Mouse (Mus musculus) right cerebral cortex, postnatal 14 days (tissue): ENCODE data around the gene Sox4.

ENCODE experiments used
- DNase-seq: peaks from one replicate; pipeline ENCODE4 v3.0.0; 2022

Sox4 gene

GRCm38 (mm10) chr13:28953581-28953991 lies at the start of gene Sox4:
Gene Sox4 (minus strand): TSS chr13:28953713.
- DNase-seq = peak; percentile 95

- DNase-seq = no peak
Observed at GRCm38 (mm10) chr13:28991899-28992664, 38.6 kb upstream of the Sox4 start.

- no peak for DNase-seq
Observed at GRCm38 (mm10) chr13:28988751-28989703, 35.5 kb upstream of the Sox4 start.

- no peak for DNase-seq
Observed at GRCm38 (mm10) chr13:28980681-28981080, 27.2 kb upstream of the Sox4 start.

- DNase-seq = no peak
Observed at GRCm38 (mm10) chr13:28975011-28975410, 21.5 kb upstream of the Sox4 start.

DNA sequence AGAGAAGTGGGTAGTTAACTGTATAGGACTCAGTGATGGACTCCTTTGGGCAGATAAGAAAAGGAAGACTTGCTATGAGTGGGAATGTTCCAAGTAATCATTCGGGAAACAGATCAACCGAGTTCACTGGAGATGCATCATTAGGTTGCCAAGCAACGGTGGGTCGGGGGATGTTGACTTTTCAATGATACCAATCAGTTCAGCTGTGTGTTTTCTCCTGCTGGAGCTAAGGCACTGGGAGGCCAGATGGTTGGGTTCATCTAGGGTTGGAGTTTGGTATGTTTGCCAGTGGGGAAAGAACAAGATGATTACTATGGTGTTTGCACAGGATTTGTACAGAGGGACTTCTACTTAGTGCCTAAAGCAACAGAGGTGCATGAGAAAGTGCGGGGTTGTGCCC lies 21.1 kb upstream of the Sox4 start:
- no peak for DNase-seq

- no peak for DNase-seq
Observed at GRCm38 (mm10) chr13:28960916-28961315, 7.4 kb upstream of the Sox4 start.

- DNase-seq = peak; percentile 85
Observed at GRCm38 (mm10) chr13:28959458-28959978, 6.0 kb upstream of the Sox4 start.

- DNase-seq = peak; percentile 46
Observed at GRCm38 (mm10) chr13:28959068-28959440, 5.5 kb upstream of the Sox4 start.

DNA sequence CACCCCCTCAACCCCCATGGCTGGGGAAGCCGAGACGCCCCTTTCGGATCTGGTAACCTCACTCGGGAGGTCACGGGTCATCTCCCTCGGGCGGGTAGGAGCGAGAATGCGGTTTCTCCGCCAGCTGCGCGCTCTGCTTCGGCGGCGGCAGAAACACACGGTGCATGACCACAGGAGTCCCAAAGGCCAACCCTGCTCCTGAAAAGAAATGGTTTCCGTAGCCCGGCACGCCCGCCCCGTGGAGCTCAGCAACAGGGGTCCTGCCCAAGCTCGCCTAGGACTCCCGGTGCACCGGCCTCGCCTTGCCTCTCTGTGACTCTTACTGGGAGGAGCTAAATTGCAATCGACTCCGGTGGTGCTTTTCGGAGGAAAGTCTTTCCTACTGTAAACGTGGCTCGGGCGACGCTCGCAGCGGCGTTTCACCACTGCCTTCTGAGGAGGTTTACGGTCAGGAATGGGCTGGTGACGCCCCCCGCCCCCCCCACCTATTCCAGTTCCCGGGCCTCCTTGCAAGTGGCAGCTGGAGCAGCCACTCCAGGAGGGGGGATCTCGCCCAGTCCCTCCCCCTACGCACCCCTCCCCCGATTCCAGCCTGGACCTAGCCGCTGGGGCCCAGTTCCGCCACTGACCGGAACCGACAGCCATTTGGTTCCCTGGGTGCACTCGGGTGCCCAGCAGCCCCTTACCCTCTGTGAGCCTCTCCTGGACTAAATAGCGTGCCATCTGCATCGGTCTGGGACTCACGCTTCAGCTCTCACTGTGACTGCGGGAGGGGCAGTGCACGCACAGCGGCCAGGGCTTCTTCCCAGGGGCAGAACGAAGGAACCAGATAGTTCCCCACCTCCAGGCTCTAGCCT lies 4.9 kb upstream of the Sox4 start:
- DNase-seq = peak; percentile 71

DNA sequence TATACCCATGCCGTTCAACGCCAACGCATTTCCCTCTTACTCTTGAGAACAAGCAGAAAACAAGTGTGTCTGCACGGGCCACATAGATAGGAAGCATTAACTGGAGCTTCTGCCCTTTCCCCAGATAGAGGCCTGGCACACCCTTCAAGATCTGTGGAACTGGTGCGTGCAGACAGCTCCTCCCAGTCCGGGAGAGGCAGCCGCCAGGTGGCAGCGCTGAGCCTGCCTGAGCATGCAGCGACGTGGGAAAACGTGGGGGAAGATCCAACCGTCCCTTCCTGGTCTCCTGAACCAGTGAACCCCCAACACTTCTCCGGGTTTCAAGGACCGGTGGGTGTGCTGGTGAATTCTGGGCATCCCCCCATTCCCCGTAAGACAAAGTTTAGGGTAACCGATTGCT lies 4.3 kb upstream of the Sox4 start:
- peak; percentile 99 for DNase-seq

DNA sequence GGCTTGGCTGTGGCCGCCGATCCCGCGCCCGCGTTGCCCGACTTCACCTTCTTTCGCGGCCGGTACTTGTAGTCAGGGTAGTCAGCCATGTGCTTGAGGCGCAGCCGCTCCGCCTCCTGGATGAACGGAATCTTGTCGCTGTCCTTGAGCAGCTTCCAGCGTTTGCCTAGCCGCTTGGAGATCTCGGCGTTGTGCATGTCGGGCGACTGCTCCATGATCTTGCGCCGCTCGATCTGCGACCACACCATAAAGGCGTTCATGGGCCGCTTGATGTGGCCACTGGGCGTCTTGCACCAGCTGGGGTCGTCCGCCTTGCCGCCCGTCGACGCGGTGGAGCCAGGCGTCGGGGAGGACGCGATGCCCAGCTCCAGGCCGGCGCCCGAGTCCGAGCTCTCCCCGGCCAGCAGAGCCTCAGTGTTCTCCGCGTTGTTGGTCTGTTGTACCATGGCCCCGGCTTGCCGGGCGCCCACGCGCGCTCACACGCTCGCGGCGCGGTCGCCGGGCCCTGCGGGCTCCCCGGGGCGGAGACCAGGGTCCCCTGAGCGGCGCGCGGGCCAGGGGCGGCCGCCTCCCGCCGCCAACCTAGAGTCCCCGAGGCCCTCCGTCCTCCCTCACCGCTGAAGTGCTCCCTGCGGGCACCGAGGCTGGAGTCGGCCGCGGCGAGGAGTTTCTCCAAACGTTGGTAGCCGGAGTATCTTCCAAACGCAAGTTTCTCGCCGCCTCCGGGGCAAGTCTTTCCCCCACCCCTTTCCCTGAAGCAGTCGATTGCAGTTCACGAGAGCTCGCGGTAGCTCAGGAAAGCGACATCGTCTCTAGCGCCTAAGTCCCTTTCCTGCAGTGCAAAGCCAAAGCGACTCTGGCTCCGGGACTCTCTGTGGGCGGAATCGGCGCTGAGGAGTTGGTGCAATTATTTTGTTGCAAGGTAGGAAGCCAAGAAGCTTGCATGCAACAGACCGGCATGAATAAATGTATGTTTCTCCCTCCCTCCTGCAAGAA lies 639 bp downstream of the Sox4 start:
- DNase-seq = peak; percentile 65

DNA sequence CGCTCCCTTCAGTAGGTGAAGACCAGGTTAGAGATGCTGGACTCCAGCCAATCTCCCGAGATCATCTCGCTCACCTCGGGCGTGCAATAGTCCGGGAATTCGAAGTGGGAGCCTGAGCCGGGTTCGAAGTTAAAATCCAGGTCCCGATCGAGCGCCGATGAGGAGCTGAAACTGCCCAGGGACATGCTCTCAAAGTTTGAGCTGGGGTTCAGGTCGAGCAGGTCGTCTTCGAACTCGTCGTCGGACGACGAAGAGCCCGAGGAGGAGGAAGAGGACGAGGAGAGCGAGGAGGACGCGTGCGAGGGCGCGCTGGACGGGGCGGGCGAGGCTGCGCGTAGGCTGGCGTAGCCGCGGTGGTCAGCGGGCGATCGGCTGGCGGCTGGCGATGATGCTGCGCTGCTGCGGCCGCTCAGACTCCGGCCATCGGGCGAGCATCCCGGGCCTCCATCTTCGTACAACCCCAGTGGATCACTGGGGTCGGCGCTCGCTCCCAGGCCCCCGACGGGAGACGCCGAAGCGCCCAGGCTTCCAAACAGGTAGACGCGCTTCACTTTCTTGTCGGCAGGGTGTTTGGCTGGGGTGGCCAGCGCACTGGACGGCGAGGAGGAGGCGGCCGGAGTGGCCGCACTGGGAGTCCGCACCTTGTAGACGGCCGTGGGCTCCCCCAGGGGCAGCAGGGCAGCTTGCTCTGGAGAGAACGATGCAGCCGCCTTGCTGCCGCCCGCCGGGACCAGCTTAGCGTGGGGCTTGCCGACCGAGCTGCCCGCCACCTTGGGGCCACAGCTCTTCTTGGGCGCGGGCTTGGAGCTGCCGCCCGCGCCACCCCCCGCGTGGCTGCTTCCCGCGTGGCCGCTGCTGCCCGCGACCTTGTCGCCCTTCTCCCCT lies 1.6 kb downstream of the Sox4 start:
- DNase-seq = peak; percentile 42

DNA sequence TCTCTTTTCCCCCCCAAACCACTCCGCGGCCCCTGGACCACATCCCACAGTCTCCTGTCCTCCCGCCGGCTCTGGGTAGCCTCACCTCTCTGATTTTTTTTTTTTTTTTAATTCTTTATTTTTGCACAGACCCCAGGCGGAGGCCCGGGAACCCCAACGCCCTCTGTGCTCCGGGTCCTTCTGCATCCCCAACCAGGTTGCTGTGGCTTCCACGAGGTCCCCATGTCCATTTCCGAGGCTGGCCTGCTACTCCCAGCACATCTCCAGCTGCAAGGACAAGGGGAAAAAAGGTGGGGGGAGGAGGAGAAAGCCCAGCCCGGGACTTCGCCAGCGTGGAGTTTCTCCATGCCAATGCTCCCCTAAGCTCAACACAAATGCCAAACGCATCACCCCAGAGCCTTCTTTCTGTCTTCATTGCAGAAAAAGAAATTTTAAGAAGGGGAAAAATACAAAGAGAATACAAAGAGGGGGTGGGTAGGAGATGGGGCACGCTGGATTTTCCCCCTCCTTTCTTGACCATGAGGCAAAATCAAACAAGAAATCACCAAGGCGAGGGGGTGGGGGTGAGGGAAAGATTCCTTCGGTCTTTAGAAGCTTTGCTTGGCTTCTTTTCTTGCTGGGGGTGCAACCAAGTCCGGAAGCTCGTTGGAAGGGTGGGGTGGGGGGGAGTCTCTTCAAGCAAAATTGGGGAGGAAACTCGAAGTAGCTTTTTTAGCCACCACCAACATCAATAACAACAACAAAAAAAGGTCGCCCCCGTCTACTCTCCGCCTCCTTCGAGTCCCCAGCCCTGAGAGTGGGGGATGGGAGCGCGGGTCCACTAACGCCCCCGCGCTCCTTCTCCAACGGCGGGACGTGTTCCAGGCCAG lies 2.7 kb downstream of the Sox4 start:
- DNase-seq = peak; percentile 69

GRCm38 (mm10) chr13:28950266-28950622 lies 3.3 kb downstream of the Sox4 start:
- no peak for DNase-seq

- no peak for DNase-seq
Observed at GRCm38 (mm10) chr13:28949279-28949915, 4.1 kb downstream of the Sox4 start.

- DNase-seq = peak; percentile 57
Observed at GRCm38 (mm10) chr13:28948541-28948940, 5.0 kb downstream of the Sox4 start.

- DNase-seq = no peak
Observed at GRCm38 (mm10) chr13:28947740-28948441, 5.6 kb downstream of the Sox4 start.
